Mouse (Mus musculus) stomach, embryonic 14.5 days (tissue): ENCODE data around the gene Sorbs2. TPM values are rescaled to one million over a fixed set of nuclear protein-coding genes. Genes with fewer than 3 reads are reported as not detected.

ENCODE experiments used
- ATAC-seq: fragments of 200-750 bp; cut with Nextera tagmentation; 2 replicates; pipeline ENCODE4 v1.8.0; 2017; ENCODE audit warnings: low read depth, moderate TSS enrichment; ENCODE audit not compliant: insufficient number of reproducible peaks, insufficient read depth, low FRiP score
- H3K27ac ChIP-seq: fragments of 300-500 bp; sonication (generic); 2 replicates; pipeline ENCODE4 v1.5.1; 2014; ENCODE audit warnings: mild to moderate bottlenecking, low read length, moderate library complexity, mixed read lengths
- H3K27me3 ChIP-seq: fragments of 300-500 bp; sonication (generic); 2 replicates; pipeline ENCODE4 v1.6.1; 2014; ENCODE audit warnings: low read length, control low read depth, mixed read lengths; ENCODE audit not compliant: control insufficient read depth, insufficient read depth
- H3K36me3 ChIP-seq: fragments of 300-500 bp; sonication (generic); 2 replicates; pipeline ENCODE4 v1.6.1; 2014; ENCODE audit warnings: mild to moderate bottlenecking, control low read depth, low read length, moderate library complexity, mixed read lengths; ENCODE audit not compliant: control insufficient read depth, insufficient read depth
- H3K4me1 ChIP-seq: fragments of 300-500 bp; sonication (generic); 2 replicates; pipeline ENCODE4 v1.6.1; 2014; ENCODE audit warnings: low read length, control low read depth, mixed read lengths; ENCODE audit not compliant: control insufficient read depth, insufficient read depth
- H3K4me2 ChIP-seq: fragments of 300-500 bp; sonication (generic); replicated peaks from 2 replicates; pipeline ENCODE4 v1.6.1; 2014; ENCODE audit warnings: low read depth, low read length, control low read depth
- H3K4me3 ChIP-seq: fragments of 300-500 bp; sonication (generic); 2 replicates; pipeline ENCODE4 v1.5.1; 2014; ENCODE audit warnings: low read depth, low read length, control low read depth
- H3K9ac ChIP-seq: fragments of 300-500 bp; sonication (generic); replicated peaks from 2 replicates; pipeline ENCODE4 v1.6.1; 2014; ENCODE audit warnings: low read depth, mild to moderate bottlenecking, control low read depth, low read length, moderate library complexity, mixed read lengths
- H3K9me3 ChIP-seq: fragments of 300-500 bp; sonication (generic); 2 replicates; pipeline ENCODE4 v1.6.1; 2016; ENCODE audit warnings: low read depth, low read length, control low read depth; ENCODE audit not compliant: control insufficient read depth
- WGBS: fragments of 180-500 bp; shearing (Covaris S2); extraction: QIAGEN DNeasy Blood & Tissue Kit; methylation state at CpG from one replicate; pipeline ENCODE4 v1.1.7; 2014; 5-methylcytosine and 5-hydroxymethylcytosine counted together
- polyA plus RNA-seq: library from polyadenylated mRNA; unstranded; fragments of >200 nt; fragmentation: Nextera tagmentation; extraction: Ambion mirVana; gene quantifications from 2 replicates; pipeline ENCODE4 v1.2.1, GENCODE M21; 2014

Gene Sorbs2
- polyA plus RNA-seq, 1 experiment from 2014 or later: 32.1 TPM

DNA sequence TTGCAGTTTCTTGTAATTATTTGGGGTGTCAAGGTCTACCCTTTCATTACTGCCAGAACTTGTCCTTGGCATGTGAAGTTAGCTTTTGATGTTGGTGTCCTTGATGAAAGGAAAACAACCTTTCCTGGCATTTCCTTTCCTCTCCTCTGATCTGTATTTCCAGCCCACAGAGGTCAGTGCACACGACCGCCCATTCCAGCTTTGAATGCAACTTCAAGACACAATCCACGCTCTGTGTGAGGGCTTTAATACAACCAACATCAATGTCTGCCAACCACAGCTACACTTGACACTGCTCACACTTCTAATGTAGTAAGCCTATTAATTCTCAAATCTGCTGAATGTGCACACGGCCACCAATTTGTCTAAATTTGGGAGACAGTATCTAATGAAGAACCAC lies 47.0 kb downstream of the Sorbs2 start:
- H3K4me3 ChIP-seq: no peak overlapping the region
- ATAC-seq: no peak
- no peaks in the 10 kb centered on the region for H3K9me3 ChIP-seq
- H3K36me3 ChIP-seq: no peaks in the 10 kb centered on the region
- no peak overlapping the region for H3K9ac ChIP-seq
- H3K27ac ChIP-seq: no peak overlapping the region
- H3K4me2 ChIP-seq: no peak overlapping the region
- WGBS: 81% methylated on average over 4 of the region's 4 CpGs
- no peaks in the 10 kb centered on the region for H3K27me3 ChIP-seq
- H3K4me1 ChIP-seq: no peaks in the 10 kb centered on the region

DNA sequence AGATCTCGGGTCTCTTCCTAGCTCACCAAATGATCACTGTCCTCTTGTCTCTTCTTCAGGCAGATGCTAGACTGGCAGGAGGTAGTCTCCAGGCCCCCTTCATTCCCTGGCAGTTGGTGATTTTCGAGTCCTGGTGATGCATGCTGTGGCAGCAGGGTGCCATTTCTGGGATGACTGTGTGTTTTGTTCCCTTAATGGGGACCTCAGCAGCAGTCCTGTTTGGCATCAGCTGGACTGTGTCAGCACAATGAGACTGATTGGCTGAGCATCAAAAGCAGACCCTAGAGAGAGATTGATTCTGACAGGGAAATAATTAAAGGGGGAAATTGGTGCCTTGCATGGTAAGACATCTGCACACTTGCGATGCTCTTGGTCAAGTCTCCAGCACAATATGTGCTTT lies 50.3 kb downstream of the Sorbs2 start:
- Histone ChIP-seq H3K4me3 (no peak overlapping the region), H3K4me1 (0 out of 2 replicates have a peak, but pooled peaks cover 3% of the 10 kb centered on the region), H3K27ac (no peak overlapping the region), H3K9ac (no peak overlapping the region), H3K27me3 (no peaks in the 10 kb centered on the region), H3K36me3 (no peaks in the 10 kb centered on the region), H3K4me2 (no peak overlapping the region), H3K9me3 (no peaks in the 10 kb centered on the region)
- no peak for ATAC-seq
- WGBS: 76% methylated on average over 3 of the region's 3 CpGs

DNA sequence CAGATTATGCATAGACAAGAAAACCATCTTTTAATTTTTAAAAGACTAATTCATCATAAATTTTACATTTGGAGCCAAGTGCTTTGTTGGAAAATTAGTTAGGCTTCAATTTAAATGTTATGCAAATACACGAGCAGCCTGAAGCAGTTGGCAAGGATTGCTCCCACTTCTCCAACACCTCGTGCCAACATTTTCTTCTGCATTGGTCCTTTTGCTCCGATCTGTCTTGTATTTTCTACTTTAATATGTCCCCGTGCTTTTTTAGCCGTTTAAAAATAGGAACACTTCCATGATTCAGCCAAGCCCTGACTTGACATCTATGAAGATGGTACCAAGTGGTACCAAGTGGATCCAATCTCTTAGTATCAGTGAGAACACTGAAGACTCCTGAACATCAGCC lies 50.8 kb downstream of the Sorbs2 start:
- 0 out of 2 replicates have a peak, but pooled peaks cover 3% of the 10 kb centered on the region for H3K4me1 ChIP-seq
- 87% methylated on average over 5 of the region's 5 CpGs for WGBS
- H3K9ac ChIP-seq: no peak overlapping the region
- H3K36me3 ChIP-seq: no peaks in the 10 kb centered on the region
- H3K4me2 ChIP-seq: no peak overlapping the region
- ATAC-seq: no peak
- H3K9me3 ChIP-seq: no peaks in the 10 kb centered on the region
- H3K27me3 ChIP-seq: no peaks in the 10 kb centered on the region
- no peak overlapping the region for H3K4me3 ChIP-seq
- no peak overlapping the region for H3K27ac ChIP-seq

DNA sequence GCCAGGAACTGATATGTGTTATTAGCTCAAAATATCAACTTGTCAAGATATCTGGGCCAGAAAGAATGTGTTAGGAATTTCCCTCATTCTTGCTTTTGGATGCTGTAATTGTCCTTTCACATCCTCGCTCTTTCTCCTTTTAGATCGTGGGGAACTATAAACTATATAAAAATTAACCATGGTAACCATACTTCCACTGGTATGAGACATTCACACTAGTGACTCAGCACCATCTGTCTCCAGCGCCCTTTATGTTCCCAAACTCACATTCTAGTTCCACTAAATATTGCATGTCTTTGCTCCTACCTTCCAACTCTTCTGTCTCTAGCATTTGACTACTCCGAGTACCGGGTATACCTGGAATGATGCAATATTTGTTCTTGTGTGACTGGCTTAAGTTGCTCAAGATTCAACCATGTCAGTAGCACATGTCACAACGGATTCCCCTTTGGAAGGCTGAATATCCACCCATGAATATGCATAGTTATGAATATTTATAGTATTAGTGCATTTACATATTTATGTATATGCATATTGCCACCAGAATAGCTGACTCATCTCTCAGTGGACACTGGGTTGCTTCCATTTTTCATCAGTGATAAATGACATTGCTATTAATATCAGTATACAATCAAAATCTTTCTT lies 51.7 kb downstream of the Sorbs2 start:
- Histone ChIP-seq H3K4me2 (no peak overlapping the region), H3K27ac (no peak overlapping the region), H3K9ac (no peak overlapping the region), H3K4me1 (0 out of 2 replicates have a peak, but pooled peaks cover 3% of the 10 kb centered on the region), H3K36me3 (no peaks in the 10 kb centered on the region), H3K9me3 (no peaks in the 10 kb centered on the region), H3K4me3 (no peak overlapping the region), H3K27me3 (no peaks in the 10 kb centered on the region)
- 88% methylated on average over 6 of the region's 6 CpGs for WGBS
- ATAC-seq: no peak

DNA sequence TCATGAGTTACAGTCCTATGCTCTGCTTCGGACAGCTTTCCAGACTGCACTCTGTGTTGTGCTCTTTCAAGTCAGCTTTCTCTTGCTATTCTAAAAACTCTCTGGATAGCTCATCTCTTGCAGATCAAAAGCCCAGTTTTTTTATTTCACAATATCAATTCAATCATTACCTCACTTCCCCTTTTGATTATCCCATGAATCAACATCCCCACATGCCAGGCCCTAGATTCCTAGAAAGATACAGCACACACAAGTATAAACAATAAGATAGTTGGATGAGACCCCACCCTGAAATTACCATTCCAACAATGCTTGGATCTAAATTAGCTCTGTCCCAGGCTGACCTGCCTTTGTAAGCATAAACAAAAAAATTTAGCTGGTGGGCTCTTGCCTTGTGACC lies 57.6 kb downstream of the Sorbs2 start:
- H3K27me3 ChIP-seq: no peaks in the 10 kb centered on the region
- no peak overlapping the region for H3K4me2 ChIP-seq
- H3K4me3 ChIP-seq: no peak overlapping the region
- 0 out of 2 replicates have a peak, but pooled peaks cover 3% of the 10 kb centered on the region for H3K4me1 ChIP-seq
- H3K27ac ChIP-seq: no peak overlapping the region
- 94% methylated on average over 1 of the region's 1 CpGs for WGBS
- H3K9ac ChIP-seq: no peak overlapping the region
- H3K36me3 ChIP-seq: no peaks in the 10 kb centered on the region
- no peak for ATAC-seq
- H3K9me3 ChIP-seq: no peaks in the 10 kb centered on the region

DNA sequence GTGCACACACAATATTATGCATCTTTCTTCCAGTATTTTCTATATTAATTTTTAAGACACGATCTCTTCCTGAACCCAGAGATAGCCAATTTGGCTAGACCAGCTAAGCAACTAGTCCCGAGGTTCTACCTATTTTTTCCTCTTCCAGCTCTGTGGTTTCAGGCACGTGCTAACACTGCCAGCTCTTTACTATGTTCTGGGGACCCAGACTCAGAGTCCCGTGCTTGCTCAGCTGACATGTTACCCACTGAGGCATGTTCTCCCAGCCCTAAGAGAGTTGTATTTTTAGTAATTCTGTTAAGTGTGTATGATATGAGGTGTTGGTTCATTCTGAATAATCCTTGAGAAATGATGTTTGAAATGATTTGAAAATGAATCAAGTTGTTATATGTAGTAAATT lies 62.5 kb downstream of the Sorbs2 start:
- Histone ChIP-seq H3K4me3 (no peak overlapping the region), H3K36me3 (no peaks in the 10 kb centered on the region), H3K9ac (no peak overlapping the region), H3K27me3 (no peaks in the 10 kb centered on the region), H3K4me2 (no peak overlapping the region), H3K27ac (no peak overlapping the region), H3K4me1 (no peaks in the 10 kb centered on the region), H3K9me3 (no peaks in the 10 kb centered on the region)
- ATAC-seq: no peak
- WGBS: 88% methylated on average over 4 of the region's 4 CpGs

DNA sequence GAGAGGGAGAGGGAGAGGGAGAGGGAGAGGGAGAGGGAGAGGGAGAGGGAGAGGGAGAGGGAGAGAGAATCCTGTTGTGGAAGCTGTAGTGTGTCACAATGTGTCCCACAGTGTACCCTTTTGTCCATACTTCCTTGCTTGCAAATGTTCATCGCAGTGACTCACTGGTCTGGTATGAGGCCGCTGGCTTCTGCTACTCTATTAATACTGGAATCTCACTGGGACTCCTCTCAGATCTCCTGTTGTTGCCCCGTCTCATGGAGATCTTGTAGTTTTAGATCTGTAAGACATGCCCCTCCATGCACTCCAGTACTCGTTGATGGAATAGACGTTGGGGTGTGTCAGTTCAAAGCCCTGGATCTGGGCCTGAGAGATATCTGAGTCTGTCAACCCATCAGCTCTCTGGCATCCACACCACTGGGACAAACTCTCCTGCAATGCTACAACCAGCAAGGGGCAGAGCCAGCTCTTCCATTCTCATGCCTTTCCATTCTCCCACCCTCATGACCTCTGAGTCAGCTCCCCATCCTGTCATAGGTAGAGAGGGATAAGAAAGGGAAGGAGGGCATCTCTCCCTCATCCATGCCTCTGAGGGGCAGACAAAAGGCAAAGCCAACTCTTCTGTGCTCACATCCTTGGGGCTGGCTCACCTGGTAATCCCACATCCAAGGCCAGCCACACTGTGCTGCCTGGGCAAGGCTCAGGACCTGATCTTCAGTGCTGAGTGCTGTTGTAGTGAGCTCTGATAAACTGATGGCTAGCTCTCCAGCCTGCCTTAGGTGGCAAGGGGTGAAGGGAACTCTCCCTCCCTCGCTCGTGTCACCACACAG lies 72.3 kb downstream of the Sorbs2 start:
- Histone ChIP-seq H3K36me3 (no peaks in the 10 kb centered on the region), H3K9me3 (no peaks in the 10 kb centered on the region), H3K27me3 (no peaks in the 10 kb centered on the region), H3K4me2 (no peak overlapping the region), H3K4me3 (no peak overlapping the region), H3K27ac (no peak overlapping the region), H3K9ac (no peak overlapping the region), H3K4me1 (no peaks in the 10 kb centered on the region)
- ATAC-seq: no peak
- WGBS: 61% methylated on average over 7 of the region's 7 CpGs

DNA sequence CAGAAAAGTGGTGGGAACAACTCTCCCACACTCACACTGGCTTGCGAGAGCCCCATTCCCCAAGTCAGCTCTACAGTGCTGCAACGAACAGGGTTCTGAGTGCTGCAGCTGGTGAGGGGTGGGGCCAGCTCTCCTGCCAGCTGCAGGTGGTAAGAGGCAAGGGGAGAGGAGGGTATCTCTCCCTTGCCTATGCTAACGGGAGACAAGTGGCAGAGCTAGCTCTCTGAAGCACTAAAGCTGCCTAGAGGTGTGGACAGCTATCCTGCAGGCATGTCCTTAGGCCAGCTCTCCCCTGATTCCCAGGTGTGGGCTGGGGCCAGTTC lies 72.9 kb downstream of the Sorbs2 start:
- no peaks in the 10 kb centered on the region for H3K9me3 ChIP-seq
- no peak overlapping the region for H3K9ac ChIP-seq
- no peaks in the 10 kb centered on the region for H3K4me1 ChIP-seq
- H3K4me2 ChIP-seq: no peak overlapping the region
- no peaks in the 10 kb centered on the region for H3K36me3 ChIP-seq
- ATAC-seq: no peak
- no peak overlapping the region for H3K27ac ChIP-seq
- H3K4me3 ChIP-seq: no peak overlapping the region
- H3K27me3 ChIP-seq: no peaks in the 10 kb centered on the region
- 57% methylated on average over 3 of the region's 3 CpGs for WGBS
